Mouse (Mus musculus): ENCODE data around the gene Cd22. TPM values are rescaled to one million over a fixed set of nuclear protein-coding genes. Genes with fewer than 3 reads are reported as not detected.

Cd22 gene
- polyA plus RNA-seq, 1 experiment from 2014 or later, result 0.16 TPM

- no peaks in the 10 kb centered on the region for H3K9me3 ChIP-seq (ENCODE audit: control insufficient read depth, low read length)
- no peak within 1 kb of the TSS for H3K27ac ChIP-seq (ENCODE audit: low read length)
- H3K9ac ChIP-seq (ENCODE audit: low read length), result no peak within 1 kb of the TSS
- H3K36me3 ChIP-seq (ENCODE audit: control insufficient read depth, insufficient read depth, low read length), result no peaks in the 10 kb centered on the region
- ATAC-seq (ENCODE audit: low read depth), result no peak
- H3K4me1 ChIP-seq (replicated peaks; ENCODE audit: control insufficient read depth, insufficient read depth, low read length), result no peaks in the 10 kb centered on the region
- H3K4me3 ChIP-seq (ENCODE audit: low read length), result no peak within 1 kb of the TSS
- H3K4me2 ChIP-seq (ENCODE audit: low read depth, low read length), result no peak within 1 kb of the TSS
- H3K27me3 ChIP-seq (ENCODE audit: control insufficient read depth, insufficient read depth, low read depth, low read length), result no peaks in the 10 kb centered on the region
- WGBS, result 59% methylated on average over 6 of the region's 6 CpGs
Measured at GRCm38 (mm10) chr7:30856078-30856477, 24.1 kb downstream of the Cd22 start, which contains the start of gene Ffar3. TSS of gene Ffar3 (minus strand) at chr7:30856178.

- Histone ChIP-seq H3K27me3 (ENCODE audit: control insufficient read depth, insufficient read depth, low read depth, low read length) (no peaks in the 10 kb centered on the region), H3K36me3 (ENCODE audit: control insufficient read depth, insufficient read depth, low read length) (no peaks in the 10 kb centered on the region), H3K9me3 (ENCODE audit: control insufficient read depth, low read length) (no peaks in the 10 kb centered on the region), H3K27ac (ENCODE audit: low read length) (no peak overlapping the region), H3K4me3 (ENCODE audit: low read length) (no peak overlapping the region), H3K9ac (ENCODE audit: low read length) (no peak overlapping the region), H3K4me1 (replicated peaks; ENCODE audit: control insufficient read depth, insufficient read depth, low read length) (no peaks in the 10 kb centered on the region), H3K4me2 (ENCODE audit: low read depth, low read length) (no peak overlapping the region)
- WGBS, result 83% methylated on average over 1 of the region's 1 CpGs
- ATAC-seq (ENCODE audit: low read depth), result no peak
Measured at GRCm38 (mm10) chr7:30851421-30851820, 28.7 kb downstream of the Cd22 start.

- ATAC-seq (ENCODE audit: low read depth), result no peak
Measured at GRCm38 (mm10) chr7:30847934-30848333, 32.2 kb downstream of the Cd22 start.

GRCm38 (mm10) chr7:30847386-30847785 lies 32.8 kb downstream of the Cd22 start:
- WGBS, result 46% methylated on average over 5 of the region's 5 CpGs
- no peaks in the 10 kb centered on the region for H3K9me3 ChIP-seq (ENCODE audit: control insufficient read depth, low read length)
- no peaks in the 10 kb centered on the region for H3K4me1 ChIP-seq (replicated peaks; ENCODE audit: control insufficient read depth, insufficient read depth, low read length)
- H3K27me3 ChIP-seq (ENCODE audit: control insufficient read depth, insufficient read depth, low read depth, low read length), result no peaks in the 10 kb centered on the region
- no peak overlapping the region for H3K9ac ChIP-seq (ENCODE audit: low read length)
- no peak overlapping the region for H3K4me3 ChIP-seq (ENCODE audit: low read length)
- no peak overlapping the region for H3K4me2 ChIP-seq (ENCODE audit: low read depth, low read length)
- ATAC-seq (ENCODE audit: low read depth), result no peak
- no peak overlapping the region for H3K27ac ChIP-seq (ENCODE audit: low read length)
- no peaks in the 10 kb centered on the region for H3K36me3 ChIP-seq (ENCODE audit: control insufficient read depth, insufficient read depth, low read length)

More at GRCm38 (mm10) chr7:30847934-30848333, 32.2 kb downstream of the Cd22 start:
- H3K4me2 ChIP-seq (ENCODE audit: low read depth, low read length), result no peak overlapping the region
- no peaks in the 10 kb centered on the region for H3K4me1 ChIP-seq (replicated peaks; ENCODE audit: control insufficient read depth, insufficient read depth, low read length)
- no peaks in the 10 kb centered on the region for H3K27me3 ChIP-seq (ENCODE audit: control insufficient read depth, insufficient read depth, low read depth, low read length)
- H3K9me3 ChIP-seq (ENCODE audit: control insufficient read depth, low read length), result no peaks in the 10 kb centered on the region
- no peak overlapping the region for H3K4me3 ChIP-seq (ENCODE audit: low read length)
- H3K27ac ChIP-seq (ENCODE audit: low read length), result no peak overlapping the region
- no peak overlapping the region for H3K9ac ChIP-seq (ENCODE audit: low read length)
- WGBS, result 65% methylated on average over 6 of the region's 6 CpGs
- H3K36me3 ChIP-seq (ENCODE audit: control insufficient read depth, insufficient read depth, low read length), result no peaks in the 10 kb centered on the region

- Histone ChIP-seq H3K9me3 (ENCODE audit: control insufficient read depth, low read length) (no peaks in the 10 kb centered on the region), H3K4me3 (ENCODE audit: low read length) (no peak overlapping the region), H3K36me3 (ENCODE audit: control insufficient read depth, insufficient read depth, low read length) (no peaks in the 10 kb centered on the region), H3K9ac (ENCODE audit: low read length) (no peak overlapping the region), H3K4me2 (ENCODE audit: low read depth, low read length) (no peak overlapping the region), H3K4me1 (replicated peaks; ENCODE audit: control insufficient read depth, insufficient read depth, low read length) (no peaks in the 10 kb centered on the region), H3K27ac (ENCODE audit: low read length) (no peak overlapping the region), H3K27me3 (ENCODE audit: control insufficient read depth, insufficient read depth, low read depth, low read length) (no peaks in the 10 kb centered on the region)
- WGBS, result 50% methylated on average over 2 of the region's 2 CpGs
- no peak for ATAC-seq (ENCODE audit: low read depth)
Measured at GRCm38 (mm10) chr7:30846505-30847053, 33.6 kb downstream of the Cd22 start.

GRCm38 (mm10) chr7:30844676-30845297 lies 35.4 kb downstream of the Cd22 start:
- H3K4me1 ChIP-seq (replicated peaks; ENCODE audit: control insufficient read depth, insufficient read depth, low read length), result no peaks in the 10 kb centered on the region
- no peaks in the 10 kb centered on the region for H3K9me3 ChIP-seq (ENCODE audit: control insufficient read depth, low read length)
- 33% methylated on average over 7 of the region's 7 CpGs for WGBS
- no peaks in the 10 kb centered on the region for H3K27me3 ChIP-seq (ENCODE audit: control insufficient read depth, insufficient read depth, low read depth, low read length)
- H3K4me3 ChIP-seq (ENCODE audit: low read length), result no peak overlapping the region
- H3K9ac ChIP-seq (ENCODE audit: low read length), result no peak overlapping the region
- no peak overlapping the region for H3K4me2 ChIP-seq (ENCODE audit: low read depth, low read length)
- no peaks in the 10 kb centered on the region for H3K36me3 ChIP-seq (ENCODE audit: control insufficient read depth, insufficient read depth, low read length)
- ATAC-seq (ENCODE audit: low read depth), result no peak
- H3K27ac ChIP-seq (ENCODE audit: low read length), result no peak overlapping the region

- Histone ChIP-seq H3K27ac (ENCODE audit: low read length) (no peak overlapping the region), H3K9ac (ENCODE audit: low read length) (no peak overlapping the region), H3K27me3 (ENCODE audit: control insufficient read depth, insufficient read depth, low read depth, low read length) (no peaks in the 10 kb centered on the region), H3K36me3 (ENCODE audit: control insufficient read depth, insufficient read depth, low read length) (no peaks in the 10 kb centered on the region), H3K4me3 (ENCODE audit: low read length) (no peak overlapping the region), H3K9me3 (ENCODE audit: control insufficient read depth, low read length) (no peaks in the 10 kb centered on the region), H3K4me1 (replicated peaks; ENCODE audit: control insufficient read depth, insufficient read depth, low read length) (no peaks in the 10 kb centered on the region), H3K4me2 (ENCODE audit: low read depth, low read length) (no peak overlapping the region)
- ATAC-seq (ENCODE audit: low read depth), result no peak
- 80% methylated on average over 5 of the region's 5 CpGs for WGBS
Measured at GRCm38 (mm10) chr7:30842092-30842491, 38.0 kb downstream of the Cd22 start.

- no peak overlapping the region for H3K27ac ChIP-seq (ENCODE audit: low read length)
- no peaks in the 10 kb centered on the region for H3K36me3 ChIP-seq (ENCODE audit: control insufficient read depth, insufficient read depth, low read length)
- H3K9me3 ChIP-seq (ENCODE audit: control insufficient read depth, low read length), result no peaks in the 10 kb centered on the region
- WGBS, result 67% methylated on average over 4 of the region's 4 CpGs
- no peak overlapping the region for H3K4me2 ChIP-seq (ENCODE audit: low read depth, low read length)
- no peaks in the 10 kb centered on the region for H3K4me1 ChIP-seq (replicated peaks; ENCODE audit: control insufficient read depth, insufficient read depth, low read length)
- ATAC-seq (ENCODE audit: low read depth), result no peak
- no peaks in the 10 kb centered on the region for H3K27me3 ChIP-seq (ENCODE audit: control insufficient read depth, insufficient read depth, low read depth, low read length)
- no peak overlapping the region for H3K4me3 ChIP-seq (ENCODE audit: low read length)
- no peak overlapping the region for H3K9ac ChIP-seq (ENCODE audit: low read length)
Measured at GRCm38 (mm10) chr7:30841379-30841778, 38.8 kb downstream of the Cd22 start.

- WGBS, result 46% methylated on average over 3 of the region's 3 CpGs
- H3K27ac ChIP-seq (ENCODE audit: low read length), result no peak overlapping the region
- no peak for ATAC-seq (ENCODE audit: low read depth)
Measured at GRCm38 (mm10) chr7:30840306-30840705, 39.8 kb downstream of the Cd22 start.

More at GRCm38 (mm10) chr7:30840306-30840705, 39.8 kb downstream of the Cd22 start:
- H3K4me3 ChIP-seq (ENCODE audit: low read length), result no peak overlapping the region
- H3K9me3 ChIP-seq (ENCODE audit: control insufficient read depth, low read length), result no peaks in the 10 kb centered on the region
- H3K4me2 ChIP-seq (ENCODE audit: low read depth, low read length), result no peak overlapping the region
- H3K4me1 ChIP-seq (replicated peaks; ENCODE audit: control insufficient read depth, insufficient read depth, low read length), result no peaks in the 10 kb centered on the region
- no peak overlapping the region for H3K9ac ChIP-seq (ENCODE audit: low read length)
- H3K27me3 ChIP-seq (ENCODE audit: control insufficient read depth, insufficient read depth, low read depth, low read length), result no peaks in the 10 kb centered on the region
- no peaks in the 10 kb centered on the region for H3K36me3 ChIP-seq (ENCODE audit: control insufficient read depth, insufficient read depth, low read length)

Data from lung, embryonic 16.5 days (tissue).